Mouse (Mus musculus) CD8-positive naive resting alpha-beta T cell, adult 2 months (primary cell): ENCODE results near the gene Srsy.
"Not testable (repeated sequence)": the region's sequence is repeated elsewhere in the genome, so short reads cannot be mapped to it uniquely, and the experiment has no call there.

Source experiments
- DNase-seq, 2 experiments: peaks; one replicate each; pipeline ENCODE4 v3.0.0; 2022; ENCODE audit warnings: low read depth in 2 of 2, low spot score in 2 of 2

The Srsy gene

GRCm38 (mm10) chrY:17937230-17937629, at the start of gene Srsy:
Gene Srsy, minus strand, starts transcription at chrY:17937330.
- not testable (repeated sequence) for DNase-seq
